ENCODE assay signal across 9 mouse cellular contexts in genomic region chr4:129113083-129113988, GRCm38 (mm10). TPM values are rescaled to one million over a fixed set of nuclear protein-coding genes. Genes with fewer than 3 reads are reported as not detected.
DNase-seq lines count a peak whose midpoint lies in the region; ATAC-seq lines count a peak whose summit lies in the region.
"Had no signal": no experiment of that assay in that cellular context is flagged by ENCODE, and none has a peak within 500 bp of the region (broad histone marks: within the 10 kb centered on the region; RNA-seq: fewer than 3 reads in every experiment).

No protein-coding gene starts in this region.

- no peak overlapping the region for H3K27ac ChIP-seq in kidney, embryonic 16.5 days (ENCODE audit: low read length)
- no peak overlapping the region for H3K27ac ChIP-seq in stomach, embryonic 16.5 days (ENCODE audit: low read length)

- no peak overlapping the region for H3K4me3 ChIP-seq in kidney, embryonic 16.5 days (ENCODE audit: low read length)
- H3K4me3 ChIP-seq in stomach, embryonic 16.5 days (replicated peaks; ENCODE audit: low read length), result no peak overlapping the region
- H3K4me3 ChIP-seq: erythroblast, embryonic 14.5 days had no signal

- WGBS in kidney, embryonic 16.5 days, result 27% methylated on average over 28 of the region's 28 CpGs
- 32% methylated on average over 28 of the region's 28 CpGs for WGBS in stomach, embryonic 16.5 days

- H3K36me3 ChIP-seq in kidney, embryonic 16.5 days (ENCODE audit: insufficient read depth, low read length), result no peaks in the 10 kb centered on the region
- H3K36me3 ChIP-seq in stomach, embryonic 16.5 days (ENCODE audit: control insufficient read depth, insufficient read depth, low read length), result no peaks in the 10 kb centered on the region

- H3K4me2 ChIP-seq in kidney, embryonic 16.5 days (replicated peaks; ENCODE audit: low read depth, low read length), result no peak overlapping the region
- H3K4me2 ChIP-seq in stomach, embryonic 16.5 days (ENCODE audit: low read depth, low read length), result no peak overlapping the region

- peak; percentile 58 for DNase-seq in urinary bladder, postnatal 14 days (ENCODE audit: low spot score)
- no peak for DNase-seq in urinary bladder, postnatal 10 days (ENCODE audit: low spot score)
- DNase-seq in cerebellum, postnatal 25 days, result peak; percentile 87 to 92
- peak; percentile 82 to 89 for DNase-seq in frontal cortex, postnatal 36 days (ENCODE audit: low spot score in 2 of 2)
- DNase-seq in liver, result peak; percentile 82

- H3K9ac ChIP-seq in kidney, embryonic 16.5 days (replicated peaks; ENCODE audit: low read length), result no peak overlapping the region
- H3K9ac ChIP-seq in stomach, embryonic 16.5 days (ENCODE audit: low read length), result no peak overlapping the region

- peaks cover 35% of the 10 kb centered on the region for H3K4me1 ChIP-seq in kidney, embryonic 16.5 days (ENCODE audit: insufficient read depth, low read length)
- no peaks in the 10 kb centered on the region for H3K4me1 ChIP-seq in stomach, embryonic 16.5 days (ENCODE audit: control insufficient read depth, insufficient read depth, low read length)

- no peaks in the 10 kb centered on the region for H3K27me3 ChIP-seq in kidney, embryonic 16.5 days (ENCODE audit: insufficient read depth, low read length)
- H3K27me3 ChIP-seq in stomach, embryonic 16.5 days (ENCODE audit: control insufficient read depth, insufficient read depth, low read length), result no peaks in the 10 kb centered on the region

- peak; percentile 85 for ATAC-seq in kidney, embryonic 16.5 days (ENCODE audit: low FRiP score, low TSS enrichment)
- ATAC-seq in monocyte, adult 5-6 weeks (replicated peaks; ENCODE audit: insufficient number of reproducible peaks, low FRiP score, low TSS enrichment, poor library complexity, severe bottlenecking), result peak; percentile 20; the same call in 1 of the 2 replicates
- peak; percentile 35; the same call in 1 of the 2 replicates for ATAC-seq in stomach, embryonic 16.5 days (ENCODE audit: insufficient read depth, low FRiP score)

- no peaks in the 10 kb centered on the region for H3K9me3 ChIP-seq in kidney, embryonic 16.5 days (ENCODE audit: low read length)
- no peaks in the 10 kb centered on the region for H3K9me3 ChIP-seq in stomach, embryonic 16.5 days (replicated peaks; ENCODE audit: control insufficient read depth, low read length)

RNA-seq across cellular contexts. Expression of gene Tmem54, which starts 8.0 kb away (rescaled TPM):
- polyA plus RNA-seq in kidney, embryonic 16.5 days (2015; fragmentation: Nextera tagmentation; extraction: Ambion mirVana), result 11.5 and 14.5 TPM in 2 replicates
- not detected in 3 replicates for total RNA-seq in monocyte, adult 5-6 weeks (2017)
- polyA plus RNA-seq in stomach, embryonic 16.5 days (2015; fragmentation: Nextera tagmentation; extraction: Ambion mirVana), result 44.2 and 53.2 TPM in 2 replicates
- polyA plus RNA-seq: erythroblast, embryonic 14.5 days had no signal

RNA-seq across cellular contexts. Expression of gene Hpca, which starts 8.5 kb away (rescaled TPM):
- 1.6 and 2.2 TPM in 2 replicates for polyA plus RNA-seq in kidney, embryonic 16.5 days (2015; fragmentation: Nextera tagmentation; extraction: Ambion mirVana)
- total RNA-seq in monocyte, adult 5-6 weeks (2017), result not detected in 3 replicates
- 1.8 and 2.0 TPM in 2 replicates for polyA plus RNA-seq in stomach, embryonic 16.5 days (2015; fragmentation: Nextera tagmentation; extraction: Ambion mirVana)
- polyA plus RNA-seq: erythroblast, embryonic 14.5 days had no signal

RNA-seq across cellular contexts. Expression of gene Fndc5, which starts 23.5 kb away (rescaled TPM):
- 3.0 and 3.4 TPM in 2 replicates for polyA plus RNA-seq in kidney, embryonic 16.5 days (2015; fragmentation: Nextera tagmentation; extraction: Ambion mirVana)
- 0.32 TPM in 1 of 3 replicates, not detected in the others for total RNA-seq in monocyte, adult 5-6 weeks (2017)
- polyA plus RNA-seq in stomach, embryonic 16.5 days (2015; fragmentation: Nextera tagmentation; extraction: Ambion mirVana), result 1.3 and 2.6 TPM in 2 replicates

RNA-seq across cellular contexts. Expression of gene Rnf19b, which starts 55.3 kb away (rescaled TPM):
- 6.4 and 6.7 TPM in 2 replicates for polyA plus RNA-seq in kidney, embryonic 16.5 days (2015; fragmentation: Nextera tagmentation; extraction: Ambion mirVana)
- total RNA-seq in monocyte, adult 5-6 weeks (2017), result 223 to 304 TPM (median 264 TPM) in 3 replicates
- polyA plus RNA-seq in stomach, embryonic 16.5 days (2015; fragmentation: Nextera tagmentation; extraction: Ambion mirVana), result 7.1 and 7.2 TPM in 2 replicates

Comparison
In these comparisons a context has a peak if more than half of its experiments do, and no peak if none do; other contexts are left out.
1. ATAC-seq: peak in every context shown above with its lines; median percentile 85 in kidney, embryonic 16.5 days; 35 in stomach, embryonic 16.5 days; 20 in monocyte, adult 5-6 weeks.